Mouse (Mus musculus) MEL (cell line): ENCODE measurements around the gene Rbms3.

Experiments used
- CTCF ChIP-seq, 3 experiments: IDR thresholded peaks in 2 of 3; conservative IDR thresholded peaks in 1 of 3; 2 replicates each; pipeline ENCODE4 v1.5.1; 2011 to 2012; ENCODE audit warnings: low read length in 3 of 3, low read depth in 2 of 3, mild to moderate bottlenecking in 2 of 3, improper control_type of control experiment in 1 of 3, inconsistent platforms in 1 of 3, mixed read lengths in 1 of 3, moderate library complexity in 1 of 3; ENCODE audit not compliant: control insufficient read depth in 1 of 3, insufficient read depth in 1 of 3, poor library complexity in 1 of 3, severe bottlenecking in 1 of 3
- RCOR1 ChIP-seq: IDR thresholded peaks from 2 replicates; pipeline ENCODE4 v1.6.1; 2012; ENCODE audit warnings: low read depth, mild to moderate bottlenecking, inconsistent platforms, low read length, improper control_type of control experiment
- ZNF384 ChIP-seq: IDR thresholded peaks from 2 replicates; pipeline ENCODE4 v1.6.1; 2012; ENCODE audit warnings: low read depth, mild to moderate bottlenecking, inconsistent platforms, low read length, improper control_type of control experiment

DNA sequence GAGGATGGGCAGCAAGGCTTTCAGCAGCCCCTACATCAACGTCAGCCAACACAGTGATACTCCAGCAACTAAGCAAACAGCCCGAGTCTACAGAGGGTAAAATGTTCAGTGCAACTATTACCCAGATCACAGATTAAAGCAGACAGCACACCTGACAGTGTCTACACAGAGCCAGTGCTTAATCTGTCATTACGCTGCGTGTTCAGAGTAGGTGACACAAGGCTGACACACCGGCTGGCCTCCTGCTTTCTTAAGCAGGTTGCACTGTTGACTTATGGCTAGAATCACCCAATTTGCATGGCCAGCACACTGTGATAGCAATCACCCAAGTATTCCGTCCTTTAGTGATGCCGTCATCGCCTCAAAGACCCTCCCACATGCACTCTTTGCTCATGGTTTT lies 550.2 kb downstream of the Rbms3 start:
- TF ChIP-seq ZNF384 = no peak
- TF ChIP-seq CTCF (IDR thresholded peaks at IDR 0.05 in 2 of 3, conservative IDR thresholded peaks at IDR 0.05 in 1 of 3; ENCODE audit: control insufficient read depth in 1 of 3, insufficient read depth in 1 of 3, low read depth in 2 of 3, low read length in 3 of 3, poor library complexity in 1 of 3, severe bottlenecking in 1 of 3) = no peak
- TF ChIP-seq RCOR1 = no peak
